Mouse (Mus musculus): ENCODE measurements around the gene Capn5.

GRCm38 (mm10) chr7:98097557-98097956 lies 80.5 kb downstream of the Capn5 start:
- no peak for TF ChIP-seq CTCF (IDR thresholded peaks at IDR 0.05; ENCODE audit: borderline replicate concordance, control insufficient read depth, extremely low read depth, insufficient read depth, low read length, poor library complexity)
- TF ChIP-seq POLR2A (IDR thresholded peaks at IDR 0.05; ENCODE audit: control insufficient read depth, extremely low read depth, insufficient read depth, low read length, poor library complexity): no peak
